Mouse (Mus musculus) E14TG2a.4 (cell line): ENCODE results near the gene Asb11.

Experiments
- CTCF ChIP-seq: conservative IDR thresholded peaks from 2 replicates; pipeline ENCODE4 v1.5.1; 2014; ENCODE audit warnings: low read length
- POU5F1 ChIP-seq: IDR thresholded peaks from 2 replicates; pipeline ENCODE4 v1.6.1; 2014; ENCODE audit warnings: low read length, borderline replicate concordance

GRCm38 (mm10) chrX:164416803-164417202 is 20.0 kb upstream of the Asb11 start:
- no peak for TF ChIP-seq CTCF
- TF ChIP-seq POU5F1, result no peak
